Mouse (Mus musculus): Measurements from ENCODE around the gene Ttc30a2. TPM values are rescaled to one million over a fixed set of nuclear protein-coding genes. Genes with fewer than 3 reads are reported as not detected.
"Not testable (repeated sequence)": the region's sequence is repeated elsewhere in the genome, so short reads cannot be mapped to it uniquely, and the experiment has no call there.

Ttc30a2 gene
- polyA plus RNA-seq, 1 experiment from 2014 or later, result 1.5 TPM

- no peaks in the 10 kb centered on the region for H3K36me3 ChIP-seq (replicated peaks; ENCODE audit: control insufficient read depth, insufficient read depth)
- WGBS, result 3% methylated on average over 2 of the region's 2 CpGs
- DNase-seq (ENCODE audit: low spot score) (peak; percentile 79), ATAC-seq (ENCODE audit: low FRiP score) (peak; percentile 66; the same call in 1 of the 2 replicates)
- 0 out of 2 replicates have a peak overlapping the region, but pooled peaks have one; percentile 7 for H3K9ac ChIP-seq
- H3K4me2 ChIP-seq (replicated peaks), result 0 out of 2 replicates have a peak overlapping the region, but pooled peaks have one; percentile 8
- peaks cover 36% of the 10 kb centered on the region for H3K4me1 ChIP-seq (replicated peaks; ENCODE audit: control insufficient read depth, insufficient read depth, low read length)
- no peaks in the 10 kb centered on the region for H3K27me3 ChIP-seq (ENCODE audit: control insufficient read depth, insufficient read depth, low read length)
- no peaks in the 10 kb centered on the region for H3K9me3 ChIP-seq (ENCODE audit: control insufficient read depth, low read length)
- H3K27ac ChIP-seq, result peak overlapping the region; percentile 68
- H3K4me3 ChIP-seq (replicated peaks; ENCODE audit: low read length), result no peak overlapping the region
Observed at GRCm38 (mm10) chr2:75985124-75985523, 7.2 kb upstream of the Ttc30a2 start.

DNA sequence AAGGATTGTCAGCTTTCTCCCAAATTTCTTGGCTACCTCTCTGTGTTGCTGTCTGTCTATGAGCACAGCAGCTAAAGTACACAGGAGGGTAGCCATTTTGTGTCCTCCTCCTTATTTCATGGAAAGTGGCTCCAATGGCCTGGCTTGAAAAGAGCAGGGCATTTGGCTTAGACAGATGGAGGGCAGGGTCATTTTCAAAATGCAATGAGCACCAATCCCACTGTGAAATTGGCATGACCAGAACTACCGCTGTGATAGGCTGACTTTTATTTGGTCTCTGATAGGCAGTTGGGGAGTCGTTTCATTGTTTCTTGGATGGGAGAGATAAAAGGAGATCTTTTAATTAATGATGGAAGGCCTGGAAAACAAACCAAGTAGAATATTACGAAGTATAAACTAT, 5.9 kb upstream of the Ttc30a2 start:
- Histone ChIP-seq H3K4me3 (replicated peaks; ENCODE audit: low read length) (no peak overlapping the region), H3K9me3 (ENCODE audit: control insufficient read depth, low read length) (no peaks in the 10 kb centered on the region), H3K27me3 (ENCODE audit: control insufficient read depth, insufficient read depth, low read length) (no peaks in the 10 kb centered on the region), H3K4me2 (replicated peaks) (no peak overlapping the region), H3K9ac (no peak overlapping the region), H3K4me1 (replicated peaks; ENCODE audit: control insufficient read depth, insufficient read depth, low read length) (peaks cover 25% of the 10 kb centered on the region), H3K36me3 (replicated peaks; ENCODE audit: control insufficient read depth, insufficient read depth) (no peaks in the 10 kb centered on the region), H3K27ac (no peak overlapping the region)
- ATAC-seq (ENCODE audit: low FRiP score), result no peak
- 54% methylated on average over 3 of the region's 3 CpGs for WGBS
- no peak for DNase-seq (ENCODE audit: low spot score)

DNA sequence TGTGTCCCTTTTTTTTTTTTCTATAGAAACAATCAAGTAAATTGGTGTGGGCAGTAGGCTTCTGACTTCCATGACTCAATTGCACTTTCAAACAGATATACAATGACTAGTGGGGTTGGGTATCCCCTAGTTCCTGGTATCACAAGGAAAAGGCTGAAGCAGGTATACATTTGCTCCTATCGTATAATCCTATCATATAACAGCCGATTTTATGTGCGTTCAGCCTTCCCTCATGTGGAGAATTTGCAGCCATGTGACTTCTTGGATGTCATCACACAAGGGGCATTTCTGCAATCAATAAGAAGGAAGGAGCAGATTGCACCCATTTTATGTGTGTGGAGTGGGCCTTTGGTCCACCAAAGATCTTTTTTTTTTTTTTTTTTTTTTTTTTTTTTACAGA, 5.1 kb upstream of the Ttc30a2 start:
- WGBS, result 98% methylated on average over 3 of the region's 3 CpGs
- DNase-seq (ENCODE audit: low spot score), result no peak
- Histone ChIP-seq H3K9me3 (ENCODE audit: control insufficient read depth, low read length) (no peaks in the 10 kb centered on the region), H3K36me3 (replicated peaks; ENCODE audit: control insufficient read depth, insufficient read depth) (no peaks in the 10 kb centered on the region), H3K4me3 (replicated peaks; ENCODE audit: low read length) (no peak overlapping the region), H3K27ac (no peak overlapping the region), H3K4me1 (replicated peaks; ENCODE audit: control insufficient read depth, insufficient read depth, low read length) (peaks cover 17% of the 10 kb centered on the region), H3K27me3 (ENCODE audit: control insufficient read depth, insufficient read depth, low read length) (no peaks in the 10 kb centered on the region), H3K4me2 (replicated peaks) (no peak overlapping the region), H3K9ac (no peak overlapping the region)
- no peak for ATAC-seq (ENCODE audit: low FRiP score)

DNA sequence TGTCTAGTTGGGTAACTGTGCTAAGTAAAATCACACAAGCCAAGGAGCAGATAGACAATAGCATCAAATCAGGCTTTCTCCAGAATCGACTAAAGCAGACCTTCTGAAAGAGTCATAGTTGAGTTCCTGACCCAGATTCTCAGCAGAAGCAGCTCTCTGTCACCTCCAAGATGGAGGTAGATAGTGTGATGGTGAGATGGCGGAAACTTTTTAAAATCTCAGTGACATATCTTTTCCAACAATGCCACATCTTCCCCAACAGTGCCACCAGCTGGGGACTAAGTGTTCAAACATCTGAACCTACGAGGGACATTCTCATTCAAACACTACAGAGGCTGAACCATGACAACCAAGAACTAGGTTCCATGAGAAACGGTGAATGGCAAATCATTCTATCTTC, 4.7 kb upstream of the Ttc30a2 start:
- Histone ChIP-seq H3K27me3 (ENCODE audit: control insufficient read depth, insufficient read depth, low read length) (no peaks in the 10 kb centered on the region), H3K9me3 (ENCODE audit: control insufficient read depth, low read length) (no peaks in the 10 kb centered on the region), H3K4me3 (replicated peaks; ENCODE audit: low read length) (no peak overlapping the region), H3K4me2 (replicated peaks) (no peak overlapping the region), H3K9ac (no peak overlapping the region), H3K36me3 (replicated peaks; ENCODE audit: control insufficient read depth, insufficient read depth) (no peaks in the 10 kb centered on the region), H3K27ac (no peak overlapping the region), H3K4me1 (replicated peaks; ENCODE audit: control insufficient read depth, insufficient read depth, low read length) (peaks cover 12% of the 10 kb centered on the region)
- DNase-seq (ENCODE audit: low spot score) (no peak), ATAC-seq (ENCODE audit: low FRiP score) (no peak)
- 95% methylated on average over 4 of the region's 4 CpGs for WGBS

GRCm38 (mm10) chr2:75981440-75982081, 3.6 kb upstream of the Ttc30a2 start, which contains the start of gene Ttc30a1:
Gene Ttc30a1, minus strand, starts transcription at chr2:75981967.
- peak within 1 kb of the TSS; percentile 64 for H3K4me2 ChIP-seq (replicated peaks)
- ATAC-seq (ENCODE audit: low FRiP score) (peak; percentile 68), DNase-seq (ENCODE audit: low spot score) (peak; percentile 90)
- not testable (repeated sequence) for H3K9me3 ChIP-seq (ENCODE audit: control insufficient read depth, low read length); H3K27me3 ChIP-seq (ENCODE audit: control insufficient read depth, insufficient read depth, low read length); H3K36me3 ChIP-seq (replicated peaks; ENCODE audit: control insufficient read depth, insufficient read depth); H3K4me1 ChIP-seq (replicated peaks; ENCODE audit: control insufficient read depth, insufficient read depth, low read length)
- WGBS, result under 1% methylated on average over 26 of the region's 34 CpGs
- H3K9ac ChIP-seq, result peak within 1 kb of the TSS; percentile 53
- H3K4me3 ChIP-seq (replicated peaks; ENCODE audit: low read length), result peak within 1 kb of the TSS; percentile 40
- 0 out of 2 replicates have a peak within 1 kb of the TSS, but pooled peaks have one; percentile 33 for H3K27ac ChIP-seq

GRCm38 (mm10) chr2:75980933-75981439, 3.0 kb upstream of the Ttc30a2 start:
- DNase-seq (ENCODE audit: low spot score); H3K9me3 ChIP-seq (ENCODE audit: control insufficient read depth, low read length); H3K27ac ChIP-seq; H3K27me3 ChIP-seq (ENCODE audit: control insufficient read depth, insufficient read depth, low read length); H3K36me3 ChIP-seq (replicated peaks; ENCODE audit: control insufficient read depth, insufficient read depth); H3K4me1 ChIP-seq (replicated peaks; ENCODE audit: control insufficient read depth, insufficient read depth, low read length): not testable (repeated sequence)
- 0 out of 2 replicates have a peak overlapping the region, but pooled peaks have one; percentile 53 for H3K9ac ChIP-seq
- H3K4me3 ChIP-seq (replicated peaks; ENCODE audit: low read length), result peak overlapping the region; percentile 40
- peak overlapping the region; percentile 64 for H3K4me2 ChIP-seq (replicated peaks)
- WGBS, result over 99% methylated on average over 10 of the region's 13 CpGs
- ATAC-seq (ENCODE audit: low FRiP score), result peak; percentile 12; the same call in 1 of the 2 replicates

GRCm38 (mm10) chr2:75976070-75976469, 1.9 kb downstream of the Ttc30a2 start:
- H3K4me1 ChIP-seq (replicated peaks; ENCODE audit: control insufficient read depth, insufficient read depth, low read length); H3K36me3 ChIP-seq (replicated peaks; ENCODE audit: control insufficient read depth, insufficient read depth); H3K27ac ChIP-seq; DNase-seq (ENCODE audit: low spot score); H3K4me3 ChIP-seq (replicated peaks; ENCODE audit: low read length); ATAC-seq (ENCODE audit: low FRiP score); H3K4me2 ChIP-seq (replicated peaks); H3K9me3 ChIP-seq (ENCODE audit: control insufficient read depth, low read length); H3K27me3 ChIP-seq (ENCODE audit: control insufficient read depth, insufficient read depth, low read length); H3K9ac ChIP-seq: not testable (repeated sequence)
- WGBS, result 82% methylated on average over 2 of the region's 2 CpGs

- no peak overlapping the region for H3K4me3 ChIP-seq (replicated peaks; ENCODE audit: low read length)
- 70% methylated on average over 9 of the region's 9 CpGs for WGBS
- ATAC-seq (ENCODE audit: low FRiP score) (no peak), DNase-seq (ENCODE audit: low spot score) (no peak)
- H3K4me1 ChIP-seq (replicated peaks; ENCODE audit: control insufficient read depth, insufficient read depth, low read length), result no peaks in the 10 kb centered on the region
- H3K27ac ChIP-seq, result no peak overlapping the region
- H3K9me3 ChIP-seq (ENCODE audit: control insufficient read depth, low read length), result no peaks in the 10 kb centered on the region
- no peak overlapping the region for H3K9ac ChIP-seq
- H3K4me2 ChIP-seq (replicated peaks), result no peak overlapping the region
- no peaks in the 10 kb centered on the region for H3K36me3 ChIP-seq (replicated peaks; ENCODE audit: control insufficient read depth, insufficient read depth)
- no peaks in the 10 kb centered on the region for H3K27me3 ChIP-seq (ENCODE audit: control insufficient read depth, insufficient read depth, low read length)
Observed at GRCm38 (mm10) chr2:75974131-75974530, 3.8 kb downstream of the Ttc30a2 start.

DNA sequence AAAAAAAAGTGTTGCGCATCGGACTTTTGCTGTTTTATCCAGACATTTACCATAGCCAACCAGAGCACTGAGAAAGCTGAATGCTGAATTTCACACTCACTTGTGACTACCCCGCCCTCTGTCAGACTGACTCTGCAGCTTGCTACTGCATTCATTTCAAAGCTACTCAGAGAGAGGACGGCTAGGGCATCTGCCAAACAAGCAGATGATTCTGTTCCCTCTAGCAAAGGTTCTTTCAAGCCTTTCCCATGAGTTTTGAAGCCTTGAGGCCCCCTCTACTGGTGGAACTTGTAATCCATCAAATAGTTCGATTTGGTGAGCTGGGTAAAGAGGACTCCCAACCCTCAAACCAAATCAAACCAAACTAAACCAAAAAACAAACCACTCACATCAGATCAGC, 13.0 kb downstream of the Ttc30a2 start:
- Histone ChIP-seq H3K9ac (no peak overlapping the region; the same call in 1 of the 2 replicates), H3K4me2 (replicated peaks) (peak overlapping the region; percentile 42), H3K27me3 (ENCODE audit: control insufficient read depth, insufficient read depth, low read length) (no peaks in the 10 kb centered on the region), H3K9me3 (ENCODE audit: control insufficient read depth, low read length) (no peaks in the 10 kb centered on the region), H3K36me3 (replicated peaks; ENCODE audit: control insufficient read depth, insufficient read depth) (no peaks in the 10 kb centered on the region), H3K4me1 (replicated peaks; ENCODE audit: control insufficient read depth, insufficient read depth, low read length) (peaks cover 6% of the 10 kb centered on the region; the same call in 1 of the 2 replicates), H3K4me3 (replicated peaks; ENCODE audit: low read length) (no peak overlapping the region), H3K27ac (no peak overlapping the region)
- DNase-seq (ENCODE audit: low spot score) (peak; percentile 75), ATAC-seq (ENCODE audit: low FRiP score) (no peak; the same call in 1 of the 2 replicates)
- 28% methylated on average over 5 of the region's 5 CpGs for WGBS

All from hindbrain, embryonic 14.5 days (tissue).